Mouse (Mus musculus): ENCODE measurements at regions not wholly inside any gene's neighbourhood (a gene's known extent, or its start where the extent isn't known, plus 50 kb on each side); places are given as distances from the start of the nearest gene placed in this dataset.

DNA sequence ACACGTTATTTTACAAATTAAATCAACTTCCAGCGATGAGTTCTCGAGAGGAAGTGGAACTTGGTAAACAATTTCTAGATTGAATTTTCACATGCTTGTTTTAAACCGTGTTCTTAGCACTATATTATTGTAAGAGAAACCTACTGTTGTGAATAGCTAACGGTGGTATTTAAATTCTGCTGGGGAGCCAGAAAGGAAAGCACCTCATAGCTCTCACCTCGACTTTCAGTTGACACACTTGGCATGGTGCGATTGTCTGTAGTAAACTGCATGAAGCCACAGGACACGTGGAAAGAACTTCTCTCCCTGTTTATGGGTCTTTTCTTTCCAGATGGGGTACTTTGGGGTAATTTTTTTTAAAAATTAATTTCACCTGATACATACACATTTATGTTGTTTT lies 353.8 kb downstream of the Foxo1 start:
- no peaks in the 10 kb centered on the region for H3K27me3 ChIP-seq (ENCODE audit: control insufficient read depth, insufficient read depth, low read length)
- H3K4me1 ChIP-seq (ENCODE audit: control insufficient read depth, insufficient read depth, low read length) = no peaks in the 10 kb centered on the region
- no peak overlapping the region for H3K27ac ChIP-seq (ENCODE audit: insufficient read depth, low read length)
- 87% methylated on average over 8 of the region's 8 CpGs for WGBS
- DNase-seq = no peak
- TF ChIP-seq POLR2A (IDR thresholded peaks at IDR 0.05; ENCODE audit: borderline replicate concordance, insufficient read depth, low read length) (no peak), CTCF (IDR thresholded peaks at IDR 0.05; ENCODE audit: borderline replicate concordance, insufficient read depth, low read depth, low read length) (no peak)
- H3K4me3 ChIP-seq (replicated peaks; ENCODE audit: insufficient read depth, low read depth, low read length) = no peak overlapping the region

DNA sequence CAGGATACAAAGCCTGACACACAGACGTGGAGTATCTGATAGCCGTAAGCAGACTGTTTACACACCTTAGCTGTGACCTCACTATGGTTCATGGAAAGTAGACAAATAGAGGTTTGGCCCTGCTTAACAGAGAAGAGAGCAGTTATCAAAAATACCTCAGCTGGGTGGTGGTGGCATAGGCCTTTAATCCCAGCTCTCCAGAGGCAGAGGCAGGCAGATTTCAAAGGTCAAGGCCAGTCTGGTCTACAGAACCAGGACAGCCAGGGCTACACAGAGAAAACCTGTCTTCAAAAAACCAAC lies 350.7 kb downstream of the Foxo1 start:
- H3K4me3 ChIP-seq (replicated peaks; ENCODE audit: insufficient read depth, low read depth, low read length) = no peak overlapping the region
- DNase-seq = no peak
- no peak for TF ChIP-seq POLR2A (IDR thresholded peaks at IDR 0.05; ENCODE audit: borderline replicate concordance, insufficient read depth, low read length)
- no peak for TF ChIP-seq CTCF (IDR thresholded peaks at IDR 0.05; ENCODE audit: borderline replicate concordance, insufficient read depth, low read depth, low read length)
- H3K4me1 ChIP-seq (ENCODE audit: control insufficient read depth, insufficient read depth, low read length) = no peaks in the 10 kb centered on the region
- no peaks in the 10 kb centered on the region for H3K27me3 ChIP-seq (ENCODE audit: control insufficient read depth, insufficient read depth, low read length)
- H3K27ac ChIP-seq (ENCODE audit: insufficient read depth, low read length) = no peak overlapping the region
- 95% methylated on average over 2 of the region's 2 CpGs for WGBS

DNA sequence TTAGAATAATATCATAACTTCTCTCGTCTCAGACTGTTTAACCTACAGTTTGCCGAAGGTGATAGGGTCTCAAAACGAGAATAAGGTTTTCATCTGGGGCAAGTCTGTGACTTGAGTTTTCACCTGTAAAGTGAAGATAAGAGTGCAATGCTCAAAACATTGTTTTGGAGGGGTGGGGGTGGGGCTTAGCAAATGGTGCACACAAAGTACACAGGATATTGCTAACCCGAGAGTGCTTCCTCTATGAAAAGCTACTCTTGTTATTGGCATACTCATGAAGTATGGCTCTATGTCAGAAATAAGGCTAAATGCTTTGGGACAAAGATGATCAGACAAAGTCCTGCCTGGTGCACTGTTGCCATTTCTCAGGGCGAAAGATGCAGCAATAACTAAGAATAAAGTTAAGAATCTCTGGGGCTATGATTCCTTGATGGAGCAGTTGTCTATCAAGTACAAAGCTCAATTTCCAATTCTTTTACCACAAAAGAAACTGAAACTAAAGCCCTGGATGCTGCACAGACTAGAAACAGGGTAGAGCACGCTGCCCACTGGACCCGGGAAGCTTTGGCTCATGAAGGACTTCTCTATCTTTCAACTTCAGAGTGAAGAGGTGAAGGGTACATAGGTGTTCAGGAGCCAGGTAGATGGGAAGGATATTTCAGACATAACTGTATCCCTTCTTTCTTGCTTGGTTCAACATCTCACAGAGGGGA lies 350.2 kb downstream of the Foxo1 start:
- Histone ChIP-seq H3K4me1 (ENCODE audit: control insufficient read depth, insufficient read depth, low read length) (no peaks in the 10 kb centered on the region), H3K27me3 (ENCODE audit: control insufficient read depth, insufficient read depth, low read length) (no peaks in the 10 kb centered on the region), H3K4me3 (replicated peaks; ENCODE audit: insufficient read depth, low read depth, low read length) (no peak overlapping the region), H3K27ac (ENCODE audit: insufficient read depth, low read length) (no peak overlapping the region)
- no peak for DNase-seq
- no peak for TF ChIP-seq POLR2A (IDR thresholded peaks at IDR 0.05; ENCODE audit: borderline replicate concordance, insufficient read depth, low read length)
- TF ChIP-seq CTCF (IDR thresholded peaks at IDR 0.05; ENCODE audit: borderline replicate concordance, insufficient read depth, low read depth, low read length) = no peak
- WGBS = 89% methylated on average over 7 of the region's 7 CpGs

DNA sequence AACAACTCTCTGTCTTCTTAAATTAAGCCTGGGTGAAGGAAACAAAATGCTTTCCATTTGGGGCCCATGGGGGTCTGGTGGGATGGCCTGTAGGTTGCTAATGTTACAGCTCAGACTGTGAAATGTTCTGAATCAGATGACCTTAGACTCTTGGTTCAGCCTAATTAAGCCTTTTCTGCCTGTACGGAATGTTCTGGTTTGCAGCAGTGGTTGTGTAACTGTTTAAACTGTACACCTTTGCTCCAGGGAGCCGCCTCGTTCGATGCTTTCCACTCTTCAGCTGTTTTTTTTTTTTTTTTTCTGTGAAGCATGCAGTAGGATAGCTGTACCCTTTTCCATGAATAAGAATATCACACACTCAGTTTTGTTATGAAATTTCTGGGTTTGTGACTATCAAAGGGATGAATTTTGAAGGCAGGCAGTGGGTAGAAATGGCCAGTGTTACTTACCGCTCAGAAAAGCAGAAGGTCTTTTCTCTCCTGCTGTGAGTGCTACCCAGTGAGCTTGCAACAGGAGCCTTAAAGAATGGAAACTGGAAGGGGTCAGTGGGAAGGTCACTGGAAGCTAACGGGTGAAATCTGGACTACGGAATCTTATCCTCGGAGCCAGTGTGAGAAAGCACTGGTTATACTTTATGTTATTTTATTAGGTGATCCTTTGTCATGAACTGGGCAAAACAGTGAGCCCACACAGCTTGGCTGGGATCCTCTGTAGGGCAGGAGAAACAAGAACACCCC lies 349.4 kb downstream of the Foxo1 start:
- Histone ChIP-seq H3K27ac (ENCODE audit: insufficient read depth, low read length) (no peak overlapping the region), H3K4me3 (replicated peaks; ENCODE audit: insufficient read depth, low read depth, low read length) (no peak overlapping the region), H3K27me3 (ENCODE audit: control insufficient read depth, insufficient read depth, low read length) (no peaks in the 10 kb centered on the region), H3K4me1 (ENCODE audit: control insufficient read depth, insufficient read depth, low read length) (no peaks in the 10 kb centered on the region)
- TF ChIP-seq CTCF (IDR thresholded peaks at IDR 0.05; ENCODE audit: borderline replicate concordance, insufficient read depth, low read depth, low read length) = no peak
- TF ChIP-seq POLR2A (IDR thresholded peaks at IDR 0.05; ENCODE audit: borderline replicate concordance, insufficient read depth, low read length) = no peak
- no peak for DNase-seq
- 57% methylated on average over 8 of the region's 8 CpGs for WGBS

DNA sequence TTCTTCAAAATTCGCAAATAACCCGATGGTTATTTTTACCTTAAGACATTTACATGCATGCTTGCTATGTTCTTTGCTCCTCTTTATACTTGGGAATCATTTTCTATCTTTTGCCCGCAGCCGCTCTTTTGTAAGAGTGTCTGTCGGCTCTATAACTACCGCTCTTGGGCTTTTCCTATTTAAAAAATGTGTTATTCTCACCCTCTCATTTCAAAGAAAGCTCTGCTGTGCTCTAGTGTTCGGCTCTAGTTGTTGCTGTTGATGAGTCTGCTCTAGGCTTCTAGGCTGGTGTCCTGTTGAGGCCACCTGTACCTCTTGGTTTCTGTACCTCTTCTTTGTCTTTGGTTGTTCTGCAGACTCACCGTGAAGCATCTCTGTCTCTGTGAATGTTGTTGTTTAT lies 343.7 kb downstream of the Foxo1 start:
- WGBS = 96% methylated on average over 8 of the region's 8 CpGs
- no peaks in the 10 kb centered on the region for H3K4me1 ChIP-seq (ENCODE audit: control insufficient read depth, insufficient read depth, low read length)
- H3K27me3 ChIP-seq (ENCODE audit: control insufficient read depth, insufficient read depth, low read length) = no peaks in the 10 kb centered on the region
- no peak overlapping the region for H3K4me3 ChIP-seq (replicated peaks; ENCODE audit: insufficient read depth, low read depth, low read length)
- no peak for TF ChIP-seq POLR2A (IDR thresholded peaks at IDR 0.05; ENCODE audit: borderline replicate concordance, insufficient read depth, low read length)
- no peak for TF ChIP-seq CTCF (IDR thresholded peaks at IDR 0.05; ENCODE audit: borderline replicate concordance, insufficient read depth, low read depth, low read length)
- H3K27ac ChIP-seq (ENCODE audit: insufficient read depth, low read length) = no peak overlapping the region
- DNase-seq = no peak

DNA sequence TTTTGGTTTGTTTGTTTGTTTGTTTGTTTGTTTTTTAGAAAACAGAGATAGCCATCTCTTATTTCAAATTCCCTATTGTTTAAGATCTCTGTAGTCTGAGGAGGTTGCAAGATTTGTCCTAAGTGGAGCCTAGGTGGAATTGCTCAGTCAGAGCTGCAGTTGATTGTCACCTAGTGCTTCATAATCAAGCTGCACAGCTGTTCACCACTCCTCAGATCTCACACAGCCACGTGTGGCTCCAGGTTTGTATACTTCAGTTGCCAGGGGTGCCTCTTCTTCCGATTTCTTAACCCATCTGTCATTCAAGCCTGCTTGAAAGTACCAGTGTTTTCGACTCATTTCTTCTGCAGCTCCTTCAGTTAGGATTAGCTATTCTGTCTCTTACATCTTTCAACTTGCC lies 342.3 kb downstream of the Foxo1 start:
- Histone ChIP-seq H3K27ac (ENCODE audit: insufficient read depth, low read length) (no peak overlapping the region), H3K27me3 (ENCODE audit: control insufficient read depth, insufficient read depth, low read length) (no peaks in the 10 kb centered on the region), H3K4me1 (ENCODE audit: control insufficient read depth, insufficient read depth, low read length) (no peaks in the 10 kb centered on the region), H3K4me3 (replicated peaks; ENCODE audit: insufficient read depth, low read depth, low read length) (no peak overlapping the region)
- no peak for DNase-seq
- TF ChIP-seq CTCF (IDR thresholded peaks at IDR 0.05; ENCODE audit: borderline replicate concordance, insufficient read depth, low read depth, low read length) (no peak), POLR2A (IDR thresholded peaks at IDR 0.05; ENCODE audit: borderline replicate concordance, insufficient read depth, low read length) (no peak)
- 68% methylated on average over 3 of the region's 3 CpGs for WGBS

DNA sequence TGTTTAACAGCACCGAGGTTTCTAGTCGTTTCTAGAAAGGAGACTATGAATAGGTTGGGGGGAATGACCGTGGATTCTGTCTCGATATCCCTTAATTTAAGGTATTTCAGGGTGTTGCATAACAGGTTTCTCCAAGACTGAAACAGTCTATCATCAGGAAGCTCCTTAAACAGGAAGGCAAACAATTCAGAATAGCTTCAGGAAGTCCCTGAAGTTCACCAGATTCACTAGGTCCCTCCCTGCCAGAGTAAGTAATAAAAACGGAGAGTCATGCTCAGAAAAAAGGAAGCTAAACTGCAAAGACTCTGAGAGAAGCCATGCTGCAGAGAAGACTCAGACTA lies 339.9 kb downstream of the Foxo1 start:
- H3K27ac ChIP-seq (ENCODE audit: insufficient read depth, low read length) = no peak overlapping the region
- no peak for DNase-seq
- WGBS = 95% methylated on average over 5 of the region's 5 CpGs
- TF ChIP-seq POLR2A (IDR thresholded peaks at IDR 0.05; ENCODE audit: borderline replicate concordance, insufficient read depth, low read length) = no peak
- no peak for TF ChIP-seq CTCF (IDR thresholded peaks at IDR 0.05; ENCODE audit: borderline replicate concordance, insufficient read depth, low read depth, low read length)
- no peaks in the 10 kb centered on the region for H3K4me1 ChIP-seq (ENCODE audit: control insufficient read depth, insufficient read depth, low read length)
- H3K27me3 ChIP-seq (ENCODE audit: control insufficient read depth, insufficient read depth, low read length) = no peaks in the 10 kb centered on the region
- no peak overlapping the region for H3K4me3 ChIP-seq (replicated peaks; ENCODE audit: insufficient read depth, low read depth, low read length)

DNA sequence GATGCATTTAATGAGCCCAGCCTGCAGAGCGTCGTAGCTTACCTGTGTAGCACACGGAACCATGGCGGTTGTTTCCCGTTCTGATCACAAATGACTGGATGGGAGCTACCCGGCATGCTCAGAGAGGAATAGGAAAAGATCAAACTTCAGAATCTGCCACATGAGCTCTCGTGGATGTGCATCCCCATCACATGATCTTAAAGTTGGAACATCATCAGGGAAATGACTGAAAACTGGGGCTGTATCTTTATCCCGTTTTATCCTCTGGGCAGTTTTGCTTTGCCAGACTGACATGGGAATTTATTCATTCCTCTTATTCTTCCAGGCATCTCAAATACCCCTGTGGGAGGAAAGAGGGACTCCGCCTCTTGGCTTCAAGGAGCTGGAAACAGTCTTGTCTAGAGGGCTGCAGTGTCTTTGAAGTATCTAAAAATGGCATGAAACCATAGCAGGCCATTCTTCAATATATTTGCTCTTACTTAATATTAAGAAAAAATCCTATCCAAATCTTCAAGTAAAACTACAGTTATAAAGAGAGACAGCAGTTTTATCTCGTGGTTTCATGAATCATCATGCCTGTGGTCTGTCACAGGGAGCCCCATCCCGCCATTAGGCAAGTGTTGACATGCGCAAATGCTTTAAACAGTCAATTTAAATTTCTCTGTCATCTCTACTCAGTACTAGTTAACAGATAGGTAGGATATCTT lies 339.4 kb downstream of the Foxo1 start:
- no peak for DNase-seq
- Histone ChIP-seq H3K27ac (ENCODE audit: insufficient read depth, low read length) (no peak overlapping the region), H3K4me1 (ENCODE audit: control insufficient read depth, insufficient read depth, low read length) (no peaks in the 10 kb centered on the region), H3K27me3 (ENCODE audit: control insufficient read depth, insufficient read depth, low read length) (no peaks in the 10 kb centered on the region), H3K4me3 (replicated peaks; ENCODE audit: insufficient read depth, low read depth, low read length) (no peak overlapping the region)
- TF ChIP-seq POLR2A (IDR thresholded peaks at IDR 0.05; ENCODE audit: borderline replicate concordance, insufficient read depth, low read length) (no peak), CTCF (IDR thresholded peaks at IDR 0.05; ENCODE audit: borderline replicate concordance, insufficient read depth, low read depth, low read length) (no peak)
- 85% methylated on average over 12 of the region's 12 CpGs for WGBS

Data from cerebellum, adult 2 months (tissue).